Mouse (Mus musculus): ENCODE measurements around the gene Ppp2r3a. TPM values are rescaled to one million over a fixed set of nuclear protein-coding genes. Genes with fewer than 3 reads are reported as not detected.

The Ppp2r3a gene
- total RNA-seq, 2 experiments from 2014 or later: 192 to 202 TPM

DNA sequence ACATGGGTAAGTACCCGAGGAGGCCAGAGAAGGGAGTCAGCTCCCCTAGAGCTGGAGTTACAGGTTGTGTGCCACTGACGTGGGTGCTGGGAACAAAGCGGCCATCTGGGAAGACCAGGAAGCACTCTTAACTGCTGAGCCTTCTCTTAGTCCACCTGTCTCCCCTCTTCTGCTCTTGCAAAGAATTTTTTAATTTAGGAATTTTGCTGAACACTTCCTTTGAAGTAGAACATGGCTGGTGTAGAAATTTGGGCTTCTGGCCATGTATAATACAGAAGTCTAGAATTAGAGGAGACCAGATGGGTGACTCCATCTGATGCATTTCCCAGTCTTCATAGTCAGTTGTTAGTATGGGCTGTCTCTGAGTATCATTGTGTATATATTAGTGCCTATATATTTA is 167.9 kb downstream of the Ppp2r3a start:
- intact Hi-C loops (cut with DNase I; ENCODE audit: low total_unique reads): no loop called here
- no peak for DNase-seq

DNA sequence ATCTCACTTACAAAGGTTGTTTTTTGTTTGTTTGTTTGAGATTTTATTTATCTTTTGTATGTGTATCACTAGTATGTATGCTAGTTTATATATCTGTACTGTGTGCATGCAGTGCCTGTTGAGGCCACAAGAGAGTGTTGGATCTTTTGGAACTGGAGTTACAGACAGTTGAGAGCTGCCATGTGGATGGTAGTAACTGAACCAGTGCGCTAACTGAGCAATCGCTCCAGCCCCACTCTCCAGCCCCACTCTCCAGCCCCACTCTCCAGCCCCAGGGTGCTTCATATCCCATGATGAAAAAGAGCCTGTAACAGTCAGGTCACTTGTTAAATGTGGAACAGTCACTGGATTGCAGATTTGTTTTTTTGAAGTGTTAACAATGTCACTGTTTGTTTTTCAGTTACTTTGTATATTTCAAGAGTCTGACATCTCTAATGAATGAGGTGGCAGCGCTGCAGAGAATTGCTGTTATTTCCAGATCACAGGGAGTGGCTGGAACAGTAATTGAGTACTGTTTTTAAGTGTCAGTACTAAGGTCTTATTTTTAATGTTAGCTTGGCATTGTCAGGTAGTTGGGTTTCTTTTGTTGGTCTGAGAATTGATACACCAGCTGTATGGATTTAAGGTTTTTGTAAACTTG is 171.4 kb downstream of the Ppp2r3a start:
- DNase-seq: no peak
- intact Hi-C loops (cut with DNase I; ENCODE audit: low total_unique reads): no loop called here

GRCm38 (mm10) chr9:101078579-101078978 is 173.0 kb downstream of the Ppp2r3a start:
- DNase-seq: no peak
- intact Hi-C loops (cut with DNase I; ENCODE audit: low total_unique reads): no loop called here

DNA sequence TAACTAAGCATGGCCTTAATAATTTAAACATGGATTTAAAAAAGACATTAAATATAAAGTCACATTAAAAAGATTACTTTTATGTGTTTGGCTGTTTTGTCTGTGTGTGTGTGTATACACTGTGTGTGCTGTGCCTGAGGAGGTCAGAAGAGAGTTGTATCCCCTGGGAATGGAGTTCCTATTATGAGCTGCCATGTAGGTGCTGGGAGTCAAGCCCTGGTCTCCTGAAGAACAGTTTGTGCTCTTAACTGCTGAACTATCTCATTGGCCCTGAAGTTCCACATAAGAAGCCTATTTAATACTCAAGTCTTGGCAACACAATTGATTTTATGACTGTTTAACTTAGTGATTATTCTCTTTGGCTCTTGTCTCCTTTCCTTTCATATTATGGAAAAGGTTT is 174.1 kb downstream of the Ppp2r3a start:
- intact Hi-C loops (cut with DNase I; ENCODE audit: low total_unique reads): no loop called here
- no peak for DNase-seq

DNA sequence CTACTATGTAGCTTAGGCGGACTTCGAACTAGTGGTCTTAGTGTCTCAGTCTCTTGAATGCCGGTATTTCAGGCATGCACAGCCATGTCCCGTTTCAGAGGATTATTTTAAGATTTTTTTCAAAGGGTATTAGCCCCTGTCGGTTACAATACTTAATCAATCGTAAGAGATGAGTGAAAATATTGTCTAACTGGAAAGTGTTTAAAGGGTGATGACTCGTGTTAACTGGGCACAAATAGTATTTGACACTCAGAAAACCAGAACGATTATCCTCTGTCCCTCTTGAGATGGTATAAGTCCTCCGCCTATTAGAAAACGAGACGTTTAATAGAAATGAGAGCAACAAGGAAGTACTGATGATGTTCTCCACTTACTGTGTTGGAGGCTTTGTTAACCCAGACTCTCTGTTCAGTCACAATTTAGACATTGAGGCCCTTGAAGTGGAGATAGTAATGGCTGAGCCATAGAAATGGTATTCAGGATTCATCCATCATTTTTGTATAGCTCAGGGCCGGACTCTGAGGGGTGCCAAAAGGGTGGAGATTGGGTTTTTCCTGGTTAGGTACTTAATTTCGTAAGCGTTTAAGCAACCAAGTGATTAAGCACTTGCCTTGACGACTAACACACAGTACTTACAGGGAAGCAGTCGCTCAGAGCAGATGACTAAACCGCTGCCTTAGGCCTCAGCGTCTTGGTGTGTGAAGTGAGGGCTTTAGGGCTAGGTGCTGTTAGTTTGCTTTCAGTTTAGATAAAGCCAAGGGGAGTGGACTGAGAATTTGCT is 175.3 kb downstream of the Ppp2r3a start:
- no peak for DNase-seq
- intact Hi-C loops (cut with DNase I; ENCODE audit: low total_unique reads): no loop called here

DNA sequence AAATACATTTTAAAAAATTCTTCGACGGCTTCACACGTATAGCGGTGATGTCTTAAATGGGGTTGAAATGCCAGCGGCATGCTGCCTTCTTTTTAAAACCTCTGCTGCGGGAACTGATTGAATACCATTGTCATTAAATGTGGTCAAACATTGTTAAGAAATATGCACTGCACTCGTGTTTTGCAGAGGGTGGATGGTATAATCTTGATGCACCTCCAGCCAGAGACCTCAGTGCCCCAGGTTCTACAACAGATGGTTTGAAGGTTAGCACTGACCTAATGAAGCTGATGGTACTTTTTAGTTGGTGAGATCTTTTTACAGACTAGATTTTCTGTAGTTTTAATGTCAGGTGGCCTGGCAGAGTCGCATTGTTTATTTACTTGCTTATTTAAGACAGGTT is 175.9 kb downstream of the Ppp2r3a start:
- no peak for DNase-seq
- intact Hi-C loops (cut with DNase I; ENCODE audit: low total_unique reads): no loop called here

DNA sequence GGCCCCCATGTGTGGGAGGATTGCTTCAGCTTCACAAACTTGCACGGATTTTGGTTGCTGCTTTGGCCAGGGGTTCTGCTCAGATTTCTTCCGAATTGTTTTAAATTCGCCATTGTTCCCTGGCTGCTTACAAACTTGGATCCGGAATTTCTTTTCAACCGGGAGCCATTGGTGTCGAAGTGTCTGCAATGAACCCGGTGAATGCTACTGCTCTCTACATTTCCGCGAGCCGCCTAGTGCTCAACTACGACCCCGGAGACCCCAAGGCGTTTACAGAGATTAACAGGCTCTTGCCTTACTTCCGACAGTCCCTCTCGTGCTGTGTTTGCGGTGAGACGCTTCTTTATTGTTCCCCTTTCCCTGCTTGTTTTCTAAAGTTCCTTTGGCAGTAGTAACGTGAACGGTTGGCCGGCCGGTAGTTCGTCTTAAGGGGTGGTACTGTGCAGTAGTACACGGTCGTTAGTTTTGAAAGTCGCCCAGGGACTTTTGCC is 176.5 kb downstream of the Ppp2r3a start:
- no peak for DNase-seq
- intact Hi-C loops (cut with DNase I; ENCODE audit: low total_unique reads): no loop called here

GRCm38 (mm10) chr9:101074332-101075021 is 177.1 kb downstream of the Ppp2r3a start:
- intact Hi-C loops (cut with DNase I; ENCODE audit: low total_unique reads): no loop called here
- DNase-seq: peak; percentile 88

GRCm38 (mm10) chr9:101073987-101074331 is 177.6 kb downstream of the Ppp2r3a start, which contains the start of gene Msl2:
Gene Msl2 (plus strand): TSS chr9:101074101.
- no peak for DNase-seq
- intact Hi-C loops (cut with DNase I; ENCODE audit: low total_unique reads): no loop called here

DNA sequence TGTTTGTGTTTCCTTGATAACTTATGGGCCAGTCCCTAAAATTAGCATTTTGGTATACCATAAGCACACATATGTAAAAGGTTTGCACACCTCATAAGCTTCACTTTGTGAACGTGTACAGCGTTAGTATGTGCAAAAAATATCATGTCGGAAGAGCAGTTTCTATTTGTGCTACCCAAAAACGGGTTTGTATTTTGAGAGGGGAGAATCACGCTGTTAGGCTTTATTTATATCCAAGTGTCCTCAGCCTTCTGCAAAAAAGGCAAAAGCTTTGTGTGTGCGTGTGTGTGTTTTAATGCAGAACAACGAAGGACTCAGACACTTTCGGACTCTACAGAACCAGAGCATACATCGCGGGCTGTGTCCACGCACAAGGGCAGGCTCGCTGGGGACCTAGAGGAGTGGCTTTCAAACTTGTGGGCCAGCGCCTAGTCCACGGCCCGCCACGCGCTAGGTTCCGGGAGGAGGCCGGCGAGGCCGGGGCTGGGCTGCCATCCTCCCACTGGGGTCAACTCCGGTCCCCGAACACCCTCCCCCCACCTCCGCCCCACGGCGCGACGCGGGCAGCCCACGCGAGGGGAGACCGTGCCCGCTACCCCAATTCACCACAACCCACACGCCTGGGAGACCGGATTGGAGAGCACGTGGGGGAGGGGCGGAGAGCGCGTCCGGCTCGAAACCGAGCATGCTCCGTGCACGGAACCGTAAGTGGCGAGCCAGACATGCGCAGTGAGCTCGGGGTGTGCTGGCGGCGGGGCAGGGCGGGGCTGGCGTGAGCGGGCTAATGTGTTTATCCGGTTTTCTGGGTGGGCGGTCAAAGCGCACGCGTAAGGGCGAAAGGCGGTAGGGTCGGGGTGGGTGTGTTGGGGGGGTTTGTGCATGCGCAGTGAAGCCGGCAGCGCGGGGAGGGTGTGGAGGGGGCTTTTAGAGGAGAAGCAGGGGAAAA is 178.3 kb downstream of the Ppp2r3a start:
- peak; percentile 99 for DNase-seq
- intact Hi-C loops (cut with DNase I; ENCODE audit: low total_unique reads): no loop called here

- DNase-seq: no peak
- intact Hi-C loops (cut with DNase I; ENCODE audit: low total_unique reads): no loop called here
These were observed 179.1 kb downstream of the Ppp2r3a start for GRCm38 (mm10) chr9:101072506-101072905.

DNA sequence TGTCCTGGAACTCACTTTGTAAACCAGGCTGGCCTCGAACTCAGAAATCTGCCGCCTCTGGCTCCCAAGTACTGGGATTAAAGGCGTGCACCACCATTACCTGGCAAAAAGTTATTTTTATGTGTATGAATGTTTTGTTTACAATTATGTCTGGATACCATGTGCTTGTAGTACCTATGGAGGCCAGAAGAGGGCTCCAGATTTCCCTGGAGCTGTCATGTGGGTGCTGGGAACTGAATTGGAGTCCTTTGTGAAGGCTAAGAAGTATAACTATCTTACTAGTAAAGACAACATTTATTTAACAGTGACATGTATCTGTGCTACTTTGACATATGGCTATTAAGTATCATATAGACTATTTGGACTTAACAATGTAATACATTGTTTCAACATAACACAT is 181.8 kb downstream of the Ppp2r3a start:
- intact Hi-C loops (cut with DNase I; ENCODE audit: low total_unique reads): no loop called here
- DNase-seq: no peak

- intact Hi-C loops (cut with DNase I; ENCODE audit: low total_unique reads): no loop called here
- DNase-seq: no peak
These were observed 186.5 kb downstream of the Ppp2r3a start for GRCm38 (mm10) chr9:101065076-101065602.

- DNase-seq: no peak
- intact Hi-C loops (cut with DNase I; ENCODE audit: low total_unique reads): no loop called here
These were observed 189.3 kb downstream of the Ppp2r3a start for GRCm38 (mm10) chr9:101062253-101062780.

DNA sequence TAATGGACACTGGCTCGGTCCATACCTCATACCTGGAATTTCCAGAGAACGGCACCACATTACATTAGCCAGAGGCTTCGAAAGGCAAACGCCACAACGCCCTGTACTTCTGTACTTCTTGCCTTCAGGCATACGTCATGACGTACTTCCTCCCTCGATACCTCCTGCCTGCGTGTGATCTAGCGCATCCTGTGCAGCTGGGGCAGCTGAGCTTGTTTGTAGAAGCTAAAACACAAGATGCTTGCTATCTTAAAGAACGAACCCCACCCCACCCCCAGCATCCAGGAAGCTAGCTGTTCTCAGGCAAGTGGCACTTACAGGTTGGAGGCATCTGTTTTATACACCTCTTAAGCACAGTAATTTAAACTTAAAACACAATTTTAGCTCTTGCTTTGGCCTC is 190.6 kb downstream of the Ppp2r3a start:
- intact Hi-C loops (cut with DNase I; ENCODE audit: low total_unique reads): no loop called here
- no peak for DNase-seq

- intact Hi-C loops (cut with DNase I; ENCODE audit: low total_unique reads): no loop called here
- DNase-seq: no peak
These were observed 194.4 kb downstream of the Ppp2r3a start for GRCm38 (mm10) chr9:101057156-101057555.
